ENCODE assay signal across 8 mouse cellular contexts in the genomic region with DNA sequence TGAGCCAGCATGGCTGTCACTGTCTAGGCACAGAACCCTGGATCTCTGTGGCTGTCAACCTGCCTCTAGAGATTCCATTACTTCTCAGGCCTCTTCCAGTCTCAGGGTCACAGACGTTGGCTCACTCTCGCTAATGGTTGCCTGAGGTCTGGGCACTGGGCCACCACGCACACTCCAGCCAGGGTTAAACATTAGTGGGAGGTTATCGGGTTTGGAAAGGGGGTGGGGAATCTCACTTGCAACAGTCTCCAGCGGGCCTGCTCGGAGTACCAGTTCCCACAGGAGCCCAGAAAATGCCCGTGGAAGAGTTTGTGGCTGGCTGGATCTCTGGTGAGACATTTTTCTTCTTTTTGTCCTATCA. TPM values are rescaled to one million over a fixed set of nuclear protein-coding genes. Genes with fewer than 3 reads are reported as not detected.
DNase-seq lines count a peak whose midpoint lies in the region; ATAC-seq lines count a peak whose summit lies in the region.

No protein-coding gene starts in this region.

- no peak overlapping the region for H3K9ac ChIP-seq in midbrain, embryonic 14.5 days (replicated peaks; ENCODE audit: low read length)

- no peaks in the 10 kb centered on the region for H3K27me3 ChIP-seq in midbrain, embryonic 10.5 days (ENCODE audit: low read depth, poor library complexity, severe bottlenecking)
- no peaks in the 10 kb centered on the region for H3K27me3 ChIP-seq in midbrain, embryonic 14.5 days (ENCODE audit: control insufficient read depth, insufficient read depth, low read length)
- 0 out of 2 replicates have a peak, but pooled peaks cover 2% of the 10 kb centered on the region for H3K27me3 ChIP-seq in heart, embryonic 10.5 days (ENCODE audit: insufficient read depth, poor library complexity, severe bottlenecking)

- 0 out of 2 replicates have a peak overlapping the region, but pooled peaks have one; percentile 24 for H3K27ac ChIP-seq in midbrain, embryonic 10.5 days (replicated peaks)
- no peak overlapping the region for H3K27ac ChIP-seq in midbrain, embryonic 14.5 days (replicated peaks; ENCODE audit: low read depth, low read length)
- H3K27ac ChIP-seq in heart, embryonic 10.5 days, result peak overlapping the region; percentile 80; the same call in 1 of the 2 replicates

- 0 out of 2 replicates have a peak overlapping the region, but pooled peaks have one; percentile 2 for H3K4me3 ChIP-seq in midbrain, embryonic 10.5 days
- H3K4me3 ChIP-seq in midbrain, embryonic 14.5 days (replicated peaks; ENCODE audit: low read depth, low read length), result no peak overlapping the region
- H3K4me3 ChIP-seq in heart, embryonic 10.5 days, result peak overlapping the region; percentile 19

- H3K4me1 ChIP-seq in midbrain, embryonic 10.5 days, result peaks cover 29% of the 10 kb centered on the region
- H3K4me1 ChIP-seq in midbrain, embryonic 14.5 days (ENCODE audit: control insufficient read depth, insufficient read depth, low read length), result peaks cover 9% of the 10 kb centered on the region
- H3K4me1 ChIP-seq in heart, embryonic 10.5 days, result peaks cover 29% of the 10 kb centered on the region

- ATAC-seq in midbrain, embryonic 14.5 days (ENCODE audit: low FRiP score, low TSS enrichment), result no peak
- ATAC-seq in megakaryocyte progenitor cell, adult 5-6 weeks (replicated peaks; ENCODE audit: poor library complexity), result 0 out of 2 replicates have a peak, but pooled peaks have one; percentile 2

- WGBS in midbrain, embryonic 10.5 days, result 85% methylated on average over 7 of the region's 7 CpGs
- WGBS in midbrain, embryonic 14.5 days, result 79% methylated on average over 7 of the region's 7 CpGs
- WGBS in heart, embryonic 10.5 days, result 78% methylated on average over 7 of the region's 7 CpGs

- no peak for DNase-seq in midbrain, embryonic 10.5 days (ENCODE audit: low spot score)
- DNase-seq in midbrain, embryonic 14.5 days, result no peak
- no peak for DNase-seq in heart, embryonic 10.5 days (ENCODE audit: low spot score)
- DNase-seq in kidney, postnatal 14 days, result peak; percentile 91
- DNase-seq in right cerebral cortex, adult 2 months (ENCODE audit: low spot score in 2 of 2), result no peak
- DNase-seq in left cerebral cortex, postnatal 4 days, result no peak
- DNase-seq in left cerebral cortex, adult 9 months (ENCODE audit: low spot score in 2 of 2), result no peak

- intact Hi-C loops in left cerebral cortex, postnatal 4 days (cut with DNase I), result loop anchor here (5.0 kb wide), 1 partner anchor 86 kb away; no protein-coding TSS in a partner anchor

- H3K9me3 ChIP-seq in midbrain, embryonic 10.5 days (replicated peaks), result no peaks in the 10 kb centered on the region
- H3K9me3 ChIP-seq in midbrain, embryonic 14.5 days (ENCODE audit: control insufficient read depth, low read length), result no peaks in the 10 kb centered on the region
- H3K9me3 ChIP-seq in heart, embryonic 10.5 days, result no peaks in the 10 kb centered on the region

- H3K36me3 ChIP-seq in midbrain, embryonic 10.5 days, result no peaks in the 10 kb centered on the region
- H3K36me3 ChIP-seq in midbrain, embryonic 14.5 days (ENCODE audit: control insufficient read depth, insufficient read depth, low read length), result no peaks in the 10 kb centered on the region
- no peaks in the 10 kb centered on the region for H3K36me3 ChIP-seq in heart, embryonic 10.5 days

- H3K4me2 ChIP-seq in midbrain, embryonic 14.5 days (ENCODE audit: low read length), result no peak overlapping the region

RNA-seq across cellular contexts. Expression of gene Slc25a45, which starts 0.7 kb away (rescaled TPM):
- polyA plus RNA-seq in midbrain, embryonic 10.5 days (2016; fragmentation: Nextera tagmentation; extraction: Ambion mirVana), result 2.3 and 2.6 TPM in 2 replicates
- 0.73 and 1.2 TPM in 2 replicates for polyA plus RNA-seq in midbrain, embryonic 14.5 days (2014; fragmentation: Nextera tagmentation; extraction: Ambion mirVana)
- 2.1 and 2.5 TPM in 2 replicates for polyA plus RNA-seq in heart, embryonic 10.5 days (2016; fragmentation: Nextera tagmentation; extraction: Ambion mirVana)
- total RNA-seq in megakaryocyte progenitor cell, adult 5-6 weeks (2015), result 28.7 and 30.5 TPM in 2 replicates
- total RNA-seq in megakaryocyte progenitor cell, adult 5-6 weeks (2017), result 30.2 and 39.5 TPM in 2 replicates
- total RNA-seq in left cerebral cortex, postnatal 4 days (2021), result 1 to 10 TPM; 1.4 to 2.0 TPM

RNA-seq across cellular contexts. Expression of gene Frmd8, which starts 3.3 kb away (rescaled TPM):
- polyA plus RNA-seq in midbrain, embryonic 10.5 days (2016; fragmentation: Nextera tagmentation; extraction: Ambion mirVana), result 33.8 and 34.9 TPM in 2 replicates
- polyA plus RNA-seq in midbrain, embryonic 14.5 days (2014; fragmentation: Nextera tagmentation; extraction: Ambion mirVana), result 8.3 and 12.2 TPM in 2 replicates
- polyA plus RNA-seq in heart, embryonic 10.5 days (2016; fragmentation: Nextera tagmentation; extraction: Ambion mirVana), result 40.6 and 46.3 TPM in 2 replicates
- total RNA-seq in megakaryocyte progenitor cell, adult 5-6 weeks (2015), result 15.7 and 16.3 TPM in 2 replicates
- total RNA-seq in megakaryocyte progenitor cell, adult 5-6 weeks (2017), result 16.2 and 17.7 TPM in 2 replicates
- total RNA-seq in left cerebral cortex, postnatal 4 days (2021), result 10 to 100 TPM; 12.1 to 13.4 TPM

RNA-seq across cellular contexts. Expression of gene Tigd3, which starts 15.6 kb away (rescaled TPM):
- 9.5 and 10.8 TPM in 2 replicates for polyA plus RNA-seq in midbrain, embryonic 10.5 days (2016; fragmentation: Nextera tagmentation; extraction: Ambion mirVana)
- polyA plus RNA-seq in midbrain, embryonic 14.5 days (2014; fragmentation: Nextera tagmentation; extraction: Ambion mirVana), result 9.9 and 10.8 TPM in 2 replicates
- polyA plus RNA-seq in heart, embryonic 10.5 days (2016; fragmentation: Nextera tagmentation; extraction: Ambion mirVana), result 2.4 and 2.9 TPM in 2 replicates
- total RNA-seq in megakaryocyte progenitor cell, adult 5-6 weeks (2015), result 0.32 and 0.81 TPM in 2 replicates
- 1.5 and 2.8 TPM in 2 replicates for total RNA-seq in megakaryocyte progenitor cell, adult 5-6 weeks (2017)
- total RNA-seq in left cerebral cortex, postnatal 4 days (2021), result 10 to 100 TPM; 10.2 to 11.7 TPM

RNA-seq across cellular contexts. Expression of gene Dpf2, which starts 34.5 kb away (rescaled TPM):
- polyA plus RNA-seq in midbrain, embryonic 10.5 days (2016; fragmentation: Nextera tagmentation; extraction: Ambion mirVana), result 242 and 245 TPM in 2 replicates
- polyA plus RNA-seq in midbrain, embryonic 14.5 days (2014; fragmentation: Nextera tagmentation; extraction: Ambion mirVana), result 96.6 and 108 TPM in 2 replicates
- 134 and 150 TPM in 2 replicates for polyA plus RNA-seq in heart, embryonic 10.5 days (2016; fragmentation: Nextera tagmentation; extraction: Ambion mirVana)
- total RNA-seq in megakaryocyte progenitor cell, adult 5-6 weeks (2015), result 47.6 and 50.3 TPM in 2 replicates
- total RNA-seq in megakaryocyte progenitor cell, adult 5-6 weeks (2017), result 65.1 and 83.0 TPM in 2 replicates
- total RNA-seq in left cerebral cortex, postnatal 4 days (2021), result 10 to 100 TPM; 76.1 to 84.1 TPM

RNA-seq across cellular contexts. Expression of gene Cdc42ep2, which starts 46.3 kb away (rescaled TPM):
- polyA plus RNA-seq in midbrain, embryonic 10.5 days (2016; fragmentation: Nextera tagmentation; extraction: Ambion mirVana), result 1.8 and 2.2 TPM in 2 replicates
- 12.3 and 16.2 TPM in 2 replicates for polyA plus RNA-seq in midbrain, embryonic 14.5 days (2014; fragmentation: Nextera tagmentation; extraction: Ambion mirVana)
- 5.9 and 7.4 TPM in 2 replicates for polyA plus RNA-seq in heart, embryonic 10.5 days (2016; fragmentation: Nextera tagmentation; extraction: Ambion mirVana)
- total RNA-seq in megakaryocyte progenitor cell, adult 5-6 weeks (2015), result not detected in 2 replicates
- total RNA-seq in megakaryocyte progenitor cell, adult 5-6 weeks (2017), result 0.07 TPM in 1 of 2 replicates, not detected in the other
- 10 to 100 TPM; 11.2 to 14.2 TPM for total RNA-seq in left cerebral cortex, postnatal 4 days (2021)
